Mouse (Mus musculus): ENCODE data around the gene Picalm. TPM values are rescaled to one million over a fixed set of nuclear protein-coding genes. Genes with fewer than 3 reads are reported as not detected.

Gene Picalm
- polyA plus RNA-seq, 1 experiment from 2014 or later, result 41.5 TPM

- no peak for ATAC-seq (ENCODE audit: low FRiP score)
- no peaks in the 10 kb centered on the region for H3K36me3 ChIP-seq
- H3K9ac ChIP-seq (replicated peaks), result no peak overlapping the region
- H3K27ac ChIP-seq (replicated peaks), result no peak overlapping the region
- H3K9me3 ChIP-seq (replicated peaks), result no peaks in the 10 kb centered on the region
- H3K4me2 ChIP-seq, result no peak overlapping the region
- H3K4me3 ChIP-seq (replicated peaks), result no peak overlapping the region
- 87% methylated on average over 3 of the region's 3 CpGs for WGBS
- peaks cover 22% of the 10 kb centered on the region for H3K4me1 ChIP-seq
- no peaks in the 10 kb centered on the region for H3K27me3 ChIP-seq (replicated peaks)
These were observed 6.7 kb downstream of the Picalm start for GRCm38 (mm10) chr7:90136736-90137135.

- Histone ChIP-seq H3K27me3 (replicated peaks) (no peaks in the 10 kb centered on the region), H3K4me1 (peaks cover 14% of the 10 kb centered on the region), H3K4me3 (replicated peaks) (no peak overlapping the region), H3K36me3 (no peaks in the 10 kb centered on the region), H3K9ac (replicated peaks) (no peak overlapping the region), H3K4me2 (no peak overlapping the region), H3K9me3 (replicated peaks) (no peaks in the 10 kb centered on the region), H3K27ac (replicated peaks) (no peak overlapping the region)
- 80% methylated on average over 4 of the region's 4 CpGs for WGBS
- no peak for ATAC-seq (ENCODE audit: low FRiP score)
These were observed 8.3 kb downstream of the Picalm start for GRCm38 (mm10) chr7:90138359-90138758.

GRCm38 (mm10) chr7:90140290-90140689, 10.3 kb downstream of the Picalm start:
- ATAC-seq (ENCODE audit: low FRiP score), result no peak
- H3K4me3 ChIP-seq (replicated peaks), result no peak overlapping the region

GRCm38 (mm10) chr7:90144275-90144674, 14.3 kb downstream of the Picalm start:
- WGBS, result 92% methylated on average over 2 of the region's 2 CpGs
- Histone ChIP-seq H3K36me3 (no peaks in the 10 kb centered on the region), H3K27ac (replicated peaks) (no peak overlapping the region)

More at GRCm38 (mm10) chr7:90140290-90140689, 10.3 kb downstream of the Picalm start:
- Histone ChIP-seq H3K36me3 (no peaks in the 10 kb centered on the region), H3K27ac (replicated peaks) (no peak overlapping the region), H3K27me3 (replicated peaks) (no peaks in the 10 kb centered on the region), H3K9me3 (replicated peaks) (no peaks in the 10 kb centered on the region), H3K4me1 (peaks cover 9% of the 10 kb centered on the region; the same call in 1 of the 2 replicates), H3K9ac (replicated peaks) (no peak overlapping the region), H3K4me2 (no peak overlapping the region)
- WGBS, result 63% methylated on average over 3 of the region's 3 CpGs

GRCm38 (mm10) chr7:90144971-90145370, 15.0 kb downstream of the Picalm start:
- Histone ChIP-seq H3K9me3 (replicated peaks) (no peaks in the 10 kb centered on the region), H3K27me3 (replicated peaks) (no peaks in the 10 kb centered on the region), H3K4me2 (no peak overlapping the region), H3K9ac (replicated peaks) (no peak overlapping the region), H3K4me3 (replicated peaks) (no peak overlapping the region), H3K4me1 (peaks cover 12% of the 10 kb centered on the region), H3K27ac (replicated peaks) (no peak overlapping the region), H3K36me3 (no peaks in the 10 kb centered on the region)
- no peak for ATAC-seq (ENCODE audit: low FRiP score)
- 87% methylated on average over 2 of the region's 2 CpGs for WGBS

More at GRCm38 (mm10) chr7:90144275-90144674, 14.3 kb downstream of the Picalm start:
- Histone ChIP-seq H3K9ac (replicated peaks) (no peak overlapping the region), H3K4me3 (replicated peaks) (no peak overlapping the region), H3K4me1 (peaks cover 12% of the 10 kb centered on the region), H3K4me2 (no peak overlapping the region), H3K9me3 (replicated peaks) (no peaks in the 10 kb centered on the region), H3K27me3 (replicated peaks) (no peaks in the 10 kb centered on the region)
- no peak for ATAC-seq (ENCODE audit: low FRiP score)

GRCm38 (mm10) chr7:90145376-90145775, 15.4 kb downstream of the Picalm start:
- ATAC-seq (ENCODE audit: low FRiP score), result no peak
- Histone ChIP-seq H3K36me3 (no peaks in the 10 kb centered on the region), H3K9me3 (replicated peaks) (no peaks in the 10 kb centered on the region), H3K27me3 (replicated peaks) (no peaks in the 10 kb centered on the region), H3K4me2 (no peak overlapping the region), H3K4me1 (peaks cover 12% of the 10 kb centered on the region), H3K9ac (replicated peaks) (no peak overlapping the region), H3K27ac (replicated peaks) (no peak overlapping the region), H3K4me3 (replicated peaks) (no peak overlapping the region)

GRCm38 (mm10) chr7:90145897-90146296, 15.9 kb downstream of the Picalm start:
- H3K9me3 ChIP-seq (replicated peaks), result no peaks in the 10 kb centered on the region
- ATAC-seq (ENCODE audit: low FRiP score), result no peak
- no peak overlapping the region for H3K4me2 ChIP-seq
- H3K27ac ChIP-seq (replicated peaks), result no peak overlapping the region
- H3K4me3 ChIP-seq (replicated peaks), result no peak overlapping the region
- no peaks in the 10 kb centered on the region for H3K27me3 ChIP-seq (replicated peaks)
- WGBS, result 71% methylated on average over 4 of the region's 4 CpGs
- peaks cover 12% of the 10 kb centered on the region for H3K4me1 ChIP-seq
- no peaks in the 10 kb centered on the region for H3K36me3 ChIP-seq
- H3K9ac ChIP-seq (replicated peaks), result no peak overlapping the region

GRCm38 (mm10) chr7:90146321-90146720, 16.3 kb downstream of the Picalm start:
- H3K4me3 ChIP-seq (replicated peaks), result no peak overlapping the region
- ATAC-seq (ENCODE audit: low FRiP score), result no peak
- H3K36me3 ChIP-seq, result no peaks in the 10 kb centered on the region
- H3K9ac ChIP-seq (replicated peaks), result no peak overlapping the region
- no peak overlapping the region for H3K4me2 ChIP-seq
- no peak overlapping the region for H3K27ac ChIP-seq (replicated peaks)
- H3K27me3 ChIP-seq (replicated peaks), result no peaks in the 10 kb centered on the region
- H3K4me1 ChIP-seq, result peaks cover 11% of the 10 kb centered on the region
- H3K9me3 ChIP-seq (replicated peaks), result no peaks in the 10 kb centered on the region
- 85% methylated on average over 1 of the region's 1 CpGs for WGBS

- no peak for ATAC-seq (ENCODE audit: low FRiP score)
- Histone ChIP-seq H3K9ac (replicated peaks) (no peak overlapping the region), H3K4me3 (replicated peaks) (no peak overlapping the region), H3K4me2 (no peak overlapping the region), H3K4me1 (peaks cover 7% of the 10 kb centered on the region), H3K27ac (replicated peaks) (no peak overlapping the region), H3K36me3 (no peaks in the 10 kb centered on the region), H3K9me3 (replicated peaks) (no peaks in the 10 kb centered on the region), H3K27me3 (replicated peaks) (no peaks in the 10 kb centered on the region)
- WGBS, result 84% methylated on average over 2 of the region's 2 CpGs
These were observed 18.0 kb downstream of the Picalm start for GRCm38 (mm10) chr7:90148023-90148422.

- no peak for ATAC-seq (ENCODE audit: low FRiP score)
- Histone ChIP-seq H3K9ac (replicated peaks) (no peak overlapping the region), H3K36me3 (no peaks in the 10 kb centered on the region), H3K9me3 (replicated peaks) (no peaks in the 10 kb centered on the region), H3K27ac (replicated peaks) (no peak overlapping the region), H3K27me3 (replicated peaks) (no peaks in the 10 kb centered on the region), H3K4me1 (peaks cover 7% of the 10 kb centered on the region), H3K4me3 (replicated peaks) (no peak overlapping the region), H3K4me2 (no peak overlapping the region)
- 73% methylated on average over 1 of the region's 1 CpGs for WGBS
These were observed 18.5 kb downstream of the Picalm start for GRCm38 (mm10) chr7:90148516-90148915.

GRCm38 (mm10) chr7:90150311-90150710, 20.3 kb downstream of the Picalm start:
- Histone ChIP-seq H3K9ac (replicated peaks) (no peak overlapping the region), H3K4me1 (peaks cover 7% of the 10 kb centered on the region), H3K27ac (replicated peaks) (no peak overlapping the region), H3K4me3 (replicated peaks) (no peak overlapping the region), H3K4me2 (no peak overlapping the region), H3K9me3 (replicated peaks) (no peaks in the 10 kb centered on the region), H3K27me3 (replicated peaks) (no peaks in the 10 kb centered on the region), H3K36me3 (no peaks in the 10 kb centered on the region)
- WGBS, result 51% methylated on average over 2 of the region's 2 CpGs
- ATAC-seq (ENCODE audit: low FRiP score), result peak; percentile 74; the same call in 1 of the 2 replicates

GRCm38 (mm10) chr7:90158034-90158433, 28.0 kb downstream of the Picalm start:
- 88% methylated on average over 2 of the region's 2 CpGs for WGBS
- H3K27me3 ChIP-seq (replicated peaks), result no peaks in the 10 kb centered on the region
- H3K4me3 ChIP-seq (replicated peaks), result no peak overlapping the region
- no peak overlapping the region for H3K4me2 ChIP-seq
- H3K36me3 ChIP-seq, result peaks cover 17% of the 10 kb centered on the region
- no peaks in the 10 kb centered on the region for H3K9me3 ChIP-seq (replicated peaks)
- no peak overlapping the region for H3K9ac ChIP-seq (replicated peaks)
- no peak overlapping the region for H3K27ac ChIP-seq (replicated peaks)
- H3K4me1 ChIP-seq, result no peaks in the 10 kb centered on the region
- ATAC-seq (ENCODE audit: low FRiP score), result no peak

GRCm38 (mm10) chr7:90160598-90160997, 30.6 kb downstream of the Picalm start:
- H3K4me1 ChIP-seq, result no peaks in the 10 kb centered on the region
- H3K4me2 ChIP-seq, result no peak overlapping the region
- H3K4me3 ChIP-seq (replicated peaks), result no peak overlapping the region
- H3K9ac ChIP-seq (replicated peaks), result no peak overlapping the region
- peaks cover 17% of the 10 kb centered on the region for H3K36me3 ChIP-seq
- ATAC-seq (ENCODE audit: low FRiP score), result no peak
- WGBS, result 93% methylated on average over 5 of the region's 5 CpGs
- no peak overlapping the region for H3K27ac ChIP-seq (replicated peaks)
- H3K9me3 ChIP-seq (replicated peaks), result no peaks in the 10 kb centered on the region
- no peaks in the 10 kb centered on the region for H3K27me3 ChIP-seq (replicated peaks)

All from neural tube, embryonic 15.5 days (tissue).